Mouse (Mus musculus) kidney, adult 2 months (tissue): ENCODE data around the gene Rnaseh2c. TPM values are rescaled to one million over a fixed set of nuclear protein-coding genes. Genes with fewer than 3 reads are reported as not detected.

ENCODE experiments used
- DNase-seq: peaks from one replicate; pipeline ENCODE4 v3.0.0; 2021
- H3K27ac ChIP-seq: fragments of 200-500 bp; 2 replicates; pipeline ENCODE4 v1.5.1; 2012; ENCODE audit warnings: low read depth, low read length, control low read depth, inconsistent platforms; ENCODE audit not compliant: insufficient read depth
- H3K27me3 ChIP-seq: fragments of 200-500 bp; replicated peaks from 2 replicates; pipeline ENCODE4 v1.6.1; 2012; ENCODE audit warnings: mild to moderate bottlenecking, moderate library complexity, low read length, inconsistent platforms; ENCODE audit not compliant: control insufficient read depth, insufficient read depth
- H3K36me3 ChIP-seq: fragments of 200-500 bp; 2 replicates; pipeline ENCODE4 v1.6.1; 2012; ENCODE audit warnings: mild to moderate bottlenecking, moderate library complexity, low read length, inconsistent platforms; ENCODE audit not compliant: control insufficient read depth, insufficient read depth
- H3K4me1 ChIP-seq: fragments of 200-500 bp; 2 replicates; pipeline ENCODE4 v1.6.1; 2011; ENCODE audit warnings: low read length; ENCODE audit not compliant: control insufficient read depth, insufficient read depth
- H3K4me3 ChIP-seq: fragments of 200-500 bp; 2 replicates; pipeline ENCODE4 v1.5.1; 2011; ENCODE audit warnings: mild to moderate bottlenecking, low read depth, low read length, control low read depth; ENCODE audit not compliant: insufficient read depth
- CTCF ChIP-seq: fragments of 200-500 bp; conservative IDR thresholded peaks from 2 replicates; pipeline ENCODE4 v1.5.1; 2011; ENCODE audit warnings: low read depth, mild to moderate bottlenecking, control low read depth, low read length, moderate library complexity, mixed read lengths; ENCODE audit not compliant: insufficient read depth, insufficient read length
- POLR2A ChIP-seq: fragments of 200-500 bp; IDR thresholded peaks from one replicate; pipeline ENCODE4 v1.6.1; 2011; ENCODE audit warnings: low read depth, low read length, control low read depth
- WGBS: fragments of 180-500 bp; shearing (Covaris S2); methylation state at CpG from one replicate; pipeline ENCODE4 v1.1.7; 2018; 5-methylcytosine and 5-hydroxymethylcytosine counted together
- polyA plus RNA-seq: library from polyadenylated mRNA; depleted of rRNA; stranded (reverse); fragments of >200 nt; gene quantifications from 2 replicates; pipeline ENCODE4 v1.2.3, GENCODE M21; 2012; rRNA removed

Rnaseh2c gene
- polyA plus RNA-seq: 55.1 and 62.3 TPM in 2 replicates

- under 1% methylated on average over 64 of the region's 64 CpGs for WGBS
- peaks cover 5% of the 10 kb centered on the region; the same call in 1 of the 2 replicates for H3K4me1 ChIP-seq
- no peaks in the 10 kb centered on the region for H3K27me3 ChIP-seq
- TF ChIP-seq CTCF: no peak
- no peak for TF ChIP-seq POLR2A
- peak; percentile 86 for DNase-seq
- H3K27ac ChIP-seq: peak within 1 kb of the TSS; percentile 10; the same call in 1 of the 2 replicates
- no peaks in the 10 kb centered on the region for H3K36me3 ChIP-seq
- H3K4me3 ChIP-seq: peak within 1 kb of the TSS; percentile 74
Measured at GRCm38 (mm10) chr19:5601752-5602541, at the start of gene Rnaseh2c. Gene Rnaseh2c, plus strand, starts transcription at chr19:5601873.

DNA sequence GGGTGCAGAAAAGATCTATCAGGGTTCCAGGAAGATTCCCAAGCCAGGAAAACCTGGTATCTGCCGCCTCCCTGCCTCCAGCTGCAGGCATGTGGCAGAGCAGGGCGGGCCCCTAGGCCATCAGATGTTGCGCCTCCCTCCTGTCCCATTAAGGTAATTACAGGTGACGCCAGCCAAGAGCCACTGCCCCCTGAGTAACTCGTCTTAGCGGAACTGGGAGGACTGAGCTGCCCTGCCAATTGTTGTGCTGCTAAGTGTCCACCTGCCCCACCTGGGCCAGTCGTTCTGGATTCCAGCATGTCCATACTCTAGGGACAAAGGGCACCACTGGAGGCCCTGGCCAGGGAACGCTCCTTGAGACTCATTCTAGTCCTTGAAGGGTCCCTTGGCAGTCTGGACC is 47.9 kb upstream of the Rnaseh2c start:
- peak; percentile 61 for DNase-seq
- Histone ChIP-seq H3K27me3 (no peaks in the 10 kb centered on the region), H3K36me3 (no peaks in the 10 kb centered on the region; the same call in 1 of the 2 replicates), H3K4me3 (no peak overlapping the region), H3K4me1 (peaks cover 11% of the 10 kb centered on the region), H3K27ac (no peak overlapping the region)
- no peak for TF ChIP-seq POLR2A
- no peak for TF ChIP-seq CTCF
- 50% methylated on average over 8 of the region's 8 CpGs for WGBS

DNA sequence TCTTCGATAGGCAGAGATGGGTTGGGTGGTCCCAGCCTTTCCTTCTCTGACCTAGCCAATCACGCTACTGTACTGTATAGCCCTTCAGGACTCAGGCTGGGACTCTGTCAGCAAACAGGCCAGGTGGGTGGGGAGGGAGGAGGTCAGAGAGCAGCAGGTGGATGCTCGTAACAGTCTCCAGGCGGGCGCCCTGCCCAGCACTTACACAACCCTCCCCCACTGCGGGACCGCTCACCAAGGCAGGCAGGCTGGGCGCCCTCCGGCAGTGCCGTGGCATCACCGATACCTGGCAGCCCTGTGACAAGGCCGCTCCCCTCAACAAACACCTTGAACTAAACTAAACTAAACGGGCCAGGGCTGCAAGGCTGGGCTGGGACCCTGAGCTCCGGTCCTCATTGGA is 47.5 kb upstream of the Rnaseh2c start:
- H3K36me3 ChIP-seq: no peaks in the 10 kb centered on the region; the same call in 1 of the 2 replicates
- 60% methylated on average over 14 of the region's 14 CpGs for WGBS
- peak; percentile 88 for DNase-seq
- H3K4me1 ChIP-seq: peaks cover 11% of the 10 kb centered on the region
- TF ChIP-seq POLR2A: no peak
- no peak for TF ChIP-seq CTCF
- no peak overlapping the region for H3K4me3 ChIP-seq
- H3K27me3 ChIP-seq: no peaks in the 10 kb centered on the region
- no peak overlapping the region for H3K27ac ChIP-seq

GRCm38 (mm10) chr19:5558169-5558568 is 43.5 kb upstream of the Rnaseh2c start:
- peak; percentile 82 for DNase-seq
- peaks cover 15% of the 10 kb centered on the region for H3K4me1 ChIP-seq
- H3K27me3 ChIP-seq: no peaks in the 10 kb centered on the region
- peak overlapping the region; percentile 43; the same call in 1 of the 2 replicates for H3K4me3 ChIP-seq
- no peak for TF ChIP-seq CTCF
- H3K27ac ChIP-seq: peak overlapping the region; percentile 57; the same call in 1 of the 2 replicates
- no peaks in the 10 kb centered on the region for H3K36me3 ChIP-seq
- WGBS: 36% methylated on average over 7 of the region's 7 CpGs

GRCm38 (mm10) chr19:5558770-5559169 is 42.9 kb upstream of the Rnaseh2c start:
- 33% methylated on average over 8 of the region's 8 CpGs for WGBS
- no peaks in the 10 kb centered on the region for H3K27me3 ChIP-seq
- peaks cover 13% of the 10 kb centered on the region for H3K4me1 ChIP-seq

GRCm38 (mm10) chr19:5559229-5559628 is 42.4 kb upstream of the Rnaseh2c start:
- H3K27ac ChIP-seq: peak overlapping the region; percentile 67
- H3K4me1 ChIP-seq: peaks cover 8% of the 10 kb centered on the region; the same call in 1 of the 2 replicates
- DNase-seq: peak; percentile 89
- no peak for TF ChIP-seq CTCF
- no peak for TF ChIP-seq POLR2A
- H3K36me3 ChIP-seq: no peaks in the 10 kb centered on the region
- H3K4me3 ChIP-seq: peak overlapping the region; percentile 43
- 31% methylated on average over 8 of the region's 8 CpGs for WGBS
- no peaks in the 10 kb centered on the region for H3K27me3 ChIP-seq

More at GRCm38 (mm10) chr19:5558770-5559169, 42.9 kb upstream of the Rnaseh2c start:
- Histone ChIP-seq H3K36me3 (no peaks in the 10 kb centered on the region), H3K27ac (peak overlapping the region; percentile 57), H3K4me3 (peak overlapping the region; percentile 43)
- no peak for TF ChIP-seq POLR2A
- TF ChIP-seq CTCF: no peak
- DNase-seq: peak; percentile 46

- peaks cover 6% of the 10 kb centered on the region; the same call in 1 of the 2 replicates for H3K4me1 ChIP-seq
- DNase-seq: peak; percentile 60
- H3K27me3 ChIP-seq: no peaks in the 10 kb centered on the region
- TF ChIP-seq CTCF (no peak), POLR2A (no peak)
- peak overlapping the region; percentile 43 for H3K4me3 ChIP-seq
- no peaks in the 10 kb centered on the region for H3K36me3 ChIP-seq
- H3K27ac ChIP-seq: peak overlapping the region; percentile 67
- 2% methylated on average over 69 of the region's 69 CpGs for WGBS
Measured at GRCm38 (mm10) chr19:5559631-5560456, 41.8 kb upstream of the Rnaseh2c start.
